Mouse (Mus musculus): ENCODE measurements at regions not wholly inside any gene's neighbourhood (a gene's known extent, or its start where the extent isn't known, plus 50 kb on each side); places are given as distances from the start of the nearest gene placed in this dataset.
A peak's percentile ranks its signal among the peaks of the same experiment; 100 is the strongest.

- peak in 1 of 2 experiments; percentile 17 for DNase-seq (ENCODE audit: low spot score in 2 of 2)
These were observed 207.6 kb downstream of the Xxylt1 start for GRCm38 (mm10) chr16:30873493-30874211.

GRCm38 (mm10) chr16:30875235-30875829 lies 205.9 kb downstream of the Xxylt1 start:
- DNase-seq (ENCODE audit: low spot score in 2 of 2): no peak

GRCm38 (mm10) chr16:30878821-30879220 lies 202.4 kb downstream of the Xxylt1 start:
- no peak for DNase-seq (ENCODE audit: low spot score in 2 of 2)

GRCm38 (mm10) chr16:30879878-30880277 lies 201.4 kb downstream of the Xxylt1 start:
- no peak for DNase-seq (ENCODE audit: low spot score in 2 of 2)

- no peak for DNase-seq (ENCODE audit: low spot score in 2 of 2)
These were observed 200.6 kb downstream of the Xxylt1 start for GRCm38 (mm10) chr16:30880682-30881081.

- no peak for DNase-seq (ENCODE audit: low spot score in 2 of 2)
These were observed 200.0 kb downstream of the Xxylt1 start for GRCm38 (mm10) chr16:30881186-30881585.

GRCm38 (mm10) chr16:30883490-30884188 lies 197.6 kb downstream of the Xxylt1 start:
- no peak for DNase-seq (ENCODE audit: low spot score in 2 of 2)

GRCm38 (mm10) chr16:30884189-30884551 lies 197.1 kb downstream of the Xxylt1 start:
- DNase-seq (ENCODE audit: low spot score in 2 of 2): no peak

- no peak for DNase-seq (ENCODE audit: low spot score in 2 of 2)
These were observed 194.2 kb downstream of the Xxylt1 start for GRCm38 (mm10) chr16:30886982-30887381.

- no peak for DNase-seq (ENCODE audit: low spot score in 2 of 2)
These were observed 193.7 kb downstream of the Xxylt1 start for GRCm38 (mm10) chr16:30887536-30887935.

- no peak for DNase-seq (ENCODE audit: low spot score in 2 of 2)
These were observed 192.5 kb downstream of the Xxylt1 start for GRCm38 (mm10) chr16:30888556-30889323.

GRCm38 (mm10) chr16:30892606-30893005 lies 188.6 kb downstream of the Xxylt1 start:
- no peak for DNase-seq (ENCODE audit: low spot score in 2 of 2)

- no peak for DNase-seq (ENCODE audit: low spot score in 2 of 2)
These were observed 187.1 kb downstream of the Xxylt1 start for GRCm38 (mm10) chr16:30894086-30894485.

GRCm38 (mm10) chr16:30895021-30895420 lies 186.2 kb downstream of the Xxylt1 start:
- no peak for DNase-seq (ENCODE audit: low spot score in 2 of 2)

GRCm38 (mm10) chr16:30897371-30897770 lies 183.9 kb downstream of the Xxylt1 start:
- DNase-seq (ENCODE audit: low spot score in 2 of 2): no peak

- DNase-seq (ENCODE audit: low spot score in 2 of 2): no peak
These were observed 181.1 kb downstream of the Xxylt1 start for GRCm38 (mm10) chr16:30900121-30900520.

- no peak for DNase-seq (ENCODE audit: low spot score in 2 of 2)
These were observed 179.9 kb downstream of the Xxylt1 start for GRCm38 (mm10) chr16:30901309-30901708.

Data from urinary bladder, postnatal 36 days (tissue).